Mouse (Mus musculus) forebrain, embryonic 11.5 days (tissue): ENCODE measurements around the gene Nlrp6. TPM values are rescaled to one million over a fixed set of nuclear protein-coding genes. Genes with fewer than 3 reads are reported as not detected.

ENCODE experiments used
- ATAC-seq: fragments of 200-750 bp; cut with Nextera tagmentation; replicated peaks from 2 replicates; pipeline ENCODE4 v1.8.0; 2017; ENCODE audit warnings: moderate TSS enrichment; ENCODE audit not compliant: low FRiP score
- DNase-seq: peaks from one replicate; pipeline ENCODE4 v3.0.0-alpha.2; 2017; ENCODE audit warnings: low spot score
- H3K27ac ChIP-seq: fragments of 300-500 bp; sonication (generic); 2 replicates; pipeline ENCODE4 v1.5.1; 2014; ENCODE audit warnings: low read depth, low read length
- H3K27me3 ChIP-seq: fragments of 300-500 bp; sonication (generic); 2 replicates; pipeline ENCODE4 v1.6.1; 2014; ENCODE audit warnings: mild to moderate bottlenecking, low read length, mixed read lengths; ENCODE audit not compliant: control insufficient read depth, insufficient read depth
- H3K36me3 ChIP-seq: fragments of 300-500 bp; sonication (generic); 2 replicates; pipeline ENCODE4 v1.6.1; 2014; ENCODE audit warnings: mild to moderate bottlenecking, low read length, moderate library complexity, mixed read lengths; ENCODE audit not compliant: control insufficient read depth, insufficient read depth
- H3K4me1 ChIP-seq: fragments of 300-500 bp; sonication (generic); replicated peaks from 2 replicates; pipeline ENCODE4 v1.6.1; 2014; ENCODE audit warnings: low read length, mixed read lengths; ENCODE audit not compliant: control insufficient read depth, insufficient read depth
- H3K4me2 ChIP-seq: fragments of 300-500 bp; sonication (generic); 2 replicates; pipeline ENCODE4 v1.6.1; 2014; ENCODE audit warnings: low read depth, mild to moderate bottlenecking, low read length, moderate library complexity, mixed read lengths; ENCODE audit not compliant: severe bottlenecking
- H3K4me3 ChIP-seq: fragments of 300-500 bp; sonication (generic); 2 replicates; pipeline ENCODE4 v1.5.1; 2014; ENCODE audit warnings: low read depth, low read length
- H3K9ac ChIP-seq: fragments of 300-500 bp; sonication (generic); 2 replicates; pipeline ENCODE4 v1.6.1; 2014; ENCODE audit warnings: low read length
- H3K9me3 ChIP-seq: fragments of 300-500 bp; sonication (generic); 2 replicates; pipeline ENCODE4 v1.6.1; 2016; ENCODE audit warnings: low read length, mixed read lengths; ENCODE audit not compliant: control insufficient read depth
- WGBS: fragments of 180-500 bp; shearing (Covaris S2); extraction: QIAGEN DNeasy Blood & Tissue Kit; methylation state at CpG from one replicate; pipeline ENCODE4 v1.1.7; 2014; 5-methylcytosine and 5-hydroxymethylcytosine counted together
- polyA plus RNA-seq: library from polyadenylated mRNA; unstranded; fragments of >200 nt; fragmentation: Nextera tagmentation; extraction: Ambion mirVana; gene quantifications from 2 replicates; pipeline ENCODE4 v1.2.1, GENCODE M21; 2014

Gene Nlrp6
- polyA plus RNA-seq, 1 experiment from 2014 or later, result 0.37 TPM

DNA sequence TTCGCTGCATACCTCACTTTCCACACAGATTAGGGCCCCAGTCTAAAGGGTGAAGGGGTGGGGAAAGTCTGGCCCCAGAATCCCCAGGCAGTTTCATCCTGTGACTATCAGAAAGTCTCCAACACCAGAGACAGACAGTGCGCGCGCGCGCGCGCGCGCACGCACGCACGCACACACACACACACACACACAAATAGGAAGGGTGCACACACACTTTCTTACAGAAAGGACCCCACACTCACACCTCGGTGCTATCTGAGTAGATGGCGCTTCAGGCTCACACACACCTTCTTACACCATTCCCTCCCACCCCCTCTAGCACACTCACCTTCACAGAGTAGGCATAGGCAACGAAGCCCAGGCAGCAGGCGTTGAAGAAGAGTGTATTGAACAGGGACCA lies 34.6 kb downstream of the Nlrp6 start:
- no peak for ATAC-seq
- Histone ChIP-seq H3K36me3 (no peaks in the 10 kb centered on the region), H3K27ac (0 out of 2 replicates have a peak overlapping the region, but pooled peaks have one; percentile 18), H3K4me1 (peaks cover 12% of the 10 kb centered on the region; the same call in 1 of the 2 replicates), H3K4me2 (peak overlapping the region; percentile 50), H3K4me3 (peak overlapping the region; percentile 28), H3K9ac (peak overlapping the region; percentile 47; the same call in 1 of the 2 replicates), H3K9me3 (no peaks in the 10 kb centered on the region), H3K27me3 (0 out of 2 replicates have a peak, but pooled peaks cover 2% of the 10 kb centered on the region)
- 10% methylated on average over 17 of the region's 17 CpGs for WGBS
- DNase-seq, result no peak

DNA sequence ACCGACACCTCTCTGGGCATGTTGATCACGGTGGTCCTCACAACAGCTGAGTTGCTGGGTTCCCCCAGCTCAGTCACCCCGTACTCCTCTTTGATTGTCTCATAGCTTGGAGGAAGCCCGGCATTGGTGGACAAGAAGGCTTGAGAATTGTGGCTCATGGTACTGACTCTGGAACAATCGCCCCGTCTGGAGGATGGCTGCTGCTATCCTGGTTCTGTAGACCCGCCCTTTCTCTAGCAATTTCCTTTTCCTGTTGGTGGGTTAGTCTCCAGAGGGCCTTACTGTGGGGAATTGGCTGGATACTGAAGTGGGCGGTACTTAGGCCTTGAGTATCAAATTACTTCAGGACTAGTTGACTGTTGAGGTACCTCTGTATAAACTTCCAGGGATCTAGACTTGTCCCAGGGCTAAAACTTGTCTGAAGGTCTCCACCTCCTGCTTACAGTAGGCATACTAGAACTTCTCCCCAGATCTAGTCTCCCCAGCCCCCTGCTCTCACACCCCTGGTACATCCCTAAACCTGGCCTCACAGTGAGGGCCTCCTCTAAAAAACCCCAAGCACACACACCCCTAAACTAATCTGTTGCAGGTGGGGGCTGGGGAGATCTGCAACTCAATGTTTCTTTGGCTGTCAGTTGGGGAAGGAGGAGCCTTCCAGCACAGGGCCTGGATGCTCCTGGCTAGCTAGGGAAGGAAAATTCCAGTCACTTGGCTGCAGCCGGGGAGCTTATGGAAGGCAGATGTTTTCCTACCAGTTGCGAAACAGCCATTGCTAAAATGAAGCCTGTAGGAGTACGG lies 35.3 kb downstream of the Nlrp6 start, which contains the start of the genes Gm45717 and Ifitm2:
Gene Gm45717, minus strand, starts transcription at position 180 of the 798 bp plus-strand sequence.
Gene Ifitm2, minus strand, starts transcription at position 230 of the 798 bp plus-strand sequence.
- Histone ChIP-seq H3K4me2 (peak within 1 kb of the TSS; percentile 50), H3K9ac (peak within 1 kb of the TSS; percentile 47; the same call in 1 of the 2 replicates), H3K27ac (0 out of 2 replicates have a peak within 1 kb of the TSS, but pooled peaks have one; percentile 18), H3K4me1 (0 out of 2 replicates have a peak, but pooled peaks cover 7% of the 10 kb centered on the region), H3K4me3 (peak within 1 kb of the TSS; percentile 28), H3K27me3 (0 out of 2 replicates have a peak, but pooled peaks cover 2% of the 10 kb centered on the region), H3K9me3 (no peaks in the 10 kb centered on the region), H3K36me3 (no peaks in the 10 kb centered on the region)
- WGBS, result 27% methylated on average over 11 of the region's 11 CpGs
- no peak for DNase-seq
- ATAC-seq, result peak; percentile 49

DNA sequence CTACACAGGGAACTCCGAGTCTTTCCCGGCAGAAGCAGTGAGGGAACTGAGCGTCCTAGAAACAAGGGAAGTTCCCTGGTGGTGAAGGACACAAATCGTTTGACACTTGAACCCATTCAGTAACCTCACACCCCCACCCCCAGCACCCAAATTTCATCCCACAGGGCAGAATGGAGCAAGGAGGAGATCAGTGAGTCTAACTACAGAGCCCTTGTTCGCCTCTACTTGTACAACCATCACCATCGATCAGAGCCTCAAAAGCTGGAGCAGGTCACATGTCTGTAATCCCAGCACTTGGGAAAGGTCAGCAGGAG lies 35.8 kb downstream of the Nlrp6 start:
- 58% methylated on average over 6 of the region's 6 CpGs for WGBS
- Histone ChIP-seq H3K27ac (no peak overlapping the region), H3K9me3 (no peaks in the 10 kb centered on the region), H3K36me3 (no peaks in the 10 kb centered on the region), H3K4me3 (no peak overlapping the region), H3K4me2 (no peak overlapping the region), H3K4me1 (0 out of 2 replicates have a peak, but pooled peaks cover 5% of the 10 kb centered on the region), H3K27me3 (0 out of 2 replicates have a peak, but pooled peaks cover 2% of the 10 kb centered on the region), H3K9ac (no peak overlapping the region)
- ATAC-seq (no peak), DNase-seq (no peak)

DNA sequence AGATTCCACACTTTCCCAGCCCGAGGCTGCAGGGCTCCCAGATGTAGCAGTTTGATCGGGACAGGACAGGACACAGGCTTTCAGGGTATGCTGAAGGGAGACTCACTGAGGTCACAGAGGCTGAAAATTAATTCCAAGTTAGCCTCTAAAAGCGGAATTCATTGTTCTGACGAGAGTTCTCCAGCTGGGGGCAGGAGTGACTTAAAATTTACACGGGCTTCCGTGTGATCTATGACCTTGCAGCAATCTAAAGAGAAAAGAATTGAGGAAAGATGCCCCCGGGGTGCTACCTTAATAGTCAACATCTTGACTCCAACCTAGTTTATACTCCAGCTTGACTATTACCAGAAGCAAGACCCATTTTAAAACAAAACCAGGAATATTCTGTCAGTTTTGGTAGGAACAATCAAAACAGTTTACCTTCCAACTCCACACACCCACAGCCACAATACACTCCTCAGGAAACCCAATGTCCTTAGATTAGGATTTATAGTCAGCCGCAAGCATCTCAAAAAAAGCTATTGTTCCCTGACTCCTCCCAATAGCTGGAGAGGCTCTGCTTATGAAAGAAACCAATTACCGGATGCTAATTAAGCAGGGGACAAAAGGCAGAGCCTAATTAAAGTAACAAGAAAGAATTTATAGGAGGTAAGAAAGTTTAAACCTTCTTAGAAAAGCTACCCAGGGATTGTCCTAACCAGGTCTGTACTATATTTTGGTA lies 38.6 kb downstream of the Nlrp6 start:
- no peak overlapping the region for H3K27ac ChIP-seq
- no peak overlapping the region for H3K4me3 ChIP-seq
- peak; percentile 38; the same call in 1 of the 2 replicates for ATAC-seq
- no peaks in the 10 kb centered on the region for H3K9me3 ChIP-seq
- no peak overlapping the region for H3K4me2 ChIP-seq
- no peak overlapping the region for H3K9ac ChIP-seq
- DNase-seq, result no peak
- 1% methylated on average over 9 of the region's 9 CpGs for WGBS
- 0 out of 2 replicates have a peak, but pooled peaks cover 5% of the 10 kb centered on the region for H3K4me1 ChIP-seq
- H3K36me3 ChIP-seq, result no peaks in the 10 kb centered on the region
- 0 out of 2 replicates have a peak, but pooled peaks cover 2% of the 10 kb centered on the region for H3K27me3 ChIP-seq

DNA sequence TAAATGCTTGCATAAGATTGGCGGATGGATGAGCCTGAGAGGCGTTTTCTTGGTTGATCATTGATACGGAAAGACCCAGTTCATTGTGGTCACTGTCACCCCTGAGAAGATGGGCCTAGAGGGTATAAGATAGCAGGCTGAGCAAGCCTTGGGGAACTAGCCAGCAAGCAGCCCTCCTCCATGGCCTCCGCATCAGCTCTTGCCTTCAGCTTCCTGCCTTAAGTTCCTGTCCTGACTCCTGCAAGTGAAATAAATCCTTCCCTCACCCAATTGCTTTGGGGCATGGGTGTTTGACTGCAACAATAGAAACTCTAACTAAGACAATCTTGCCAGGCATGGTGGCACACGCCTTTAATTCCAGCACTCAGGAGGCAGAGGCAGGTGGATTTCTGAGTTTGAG lies 39.3 kb downstream of the Nlrp6 start:
- no peak overlapping the region for H3K27ac ChIP-seq
- no peak overlapping the region for H3K4me2 ChIP-seq
- ATAC-seq (no peak), DNase-seq (no peak)
- no peak overlapping the region for H3K4me3 ChIP-seq
- H3K9ac ChIP-seq, result no peak overlapping the region
- H3K4me1 ChIP-seq, result 0 out of 2 replicates have a peak, but pooled peaks cover 5% of the 10 kb centered on the region
- H3K36me3 ChIP-seq, result no peaks in the 10 kb centered on the region
- H3K27me3 ChIP-seq, result 0 out of 2 replicates have a peak, but pooled peaks cover 2% of the 10 kb centered on the region
- no peaks in the 10 kb centered on the region for H3K9me3 ChIP-seq
- WGBS, result 36% methylated on average over 5 of the region's 5 CpGs

- H3K9me3 ChIP-seq, result no peaks in the 10 kb centered on the region
- no peak overlapping the region for H3K9ac ChIP-seq
- H3K4me2 ChIP-seq, result no peak overlapping the region
- H3K27me3 ChIP-seq, result 0 out of 2 replicates have a peak, but pooled peaks cover 2% of the 10 kb centered on the region
- no peak overlapping the region for H3K27ac ChIP-seq
- DNase-seq, result no peak
- no peaks in the 10 kb centered on the region for H3K36me3 ChIP-seq
- H3K4me1 ChIP-seq, result 0 out of 2 replicates have a peak, but pooled peaks cover 2% of the 10 kb centered on the region
- no peak overlapping the region for H3K4me3 ChIP-seq
- 52% methylated on average over 2 of the region's 2 CpGs for WGBS
- ATAC-seq, result no peak
Measured at GRCm38 (mm10) chr7:140961416-140961815, 40.7 kb downstream of the Nlrp6 start.

DNA sequence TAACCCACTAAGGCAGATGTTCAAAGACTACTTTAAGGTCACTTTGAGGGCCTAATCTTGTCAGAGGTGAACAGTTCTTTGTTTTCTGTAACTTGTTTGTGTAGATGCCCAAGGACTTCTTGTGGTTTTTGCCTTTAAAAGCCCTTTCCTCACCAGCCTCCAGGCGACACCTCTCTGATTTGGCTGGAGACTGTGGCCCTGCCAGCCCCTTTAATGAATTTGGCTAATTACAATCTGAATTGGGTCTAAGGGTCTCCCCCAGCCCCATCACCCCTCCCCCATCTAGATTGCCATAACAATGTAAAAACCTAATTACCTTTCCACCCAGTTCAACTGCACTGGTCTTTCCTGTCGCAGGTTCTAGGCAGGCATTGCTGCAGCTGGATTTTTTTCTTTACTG lies 42.0 kb downstream of the Nlrp6 start:
- Histone ChIP-seq H3K36me3 (no peaks in the 10 kb centered on the region), H3K4me3 (no peak overlapping the region), H3K9ac (no peak overlapping the region), H3K27me3 (no peaks in the 10 kb centered on the region), H3K4me1 (peaks cover 4% of the 10 kb centered on the region; the same call in 1 of the 2 replicates), H3K4me2 (no peak overlapping the region), H3K9me3 (no peaks in the 10 kb centered on the region), H3K27ac (no peak overlapping the region)
- 33% methylated on average over 2 of the region's 2 CpGs for WGBS
- DNase-seq (no peak), ATAC-seq (no peak)

- DNase-seq, result no peak
- no peak within 1 kb of the TSS for H3K4me2 ChIP-seq
- no peak for ATAC-seq
- H3K4me3 ChIP-seq, result no peak within 1 kb of the TSS
- 82% methylated on average over 4 of the region's 4 CpGs for WGBS
- H3K36me3 ChIP-seq, result no peaks in the 10 kb centered on the region
- H3K9ac ChIP-seq, result no peak within 1 kb of the TSS
- H3K27me3 ChIP-seq, result no peaks in the 10 kb centered on the region; the same call in 1 of the 2 replicates
- H3K4me1 ChIP-seq, result peaks cover 6% of the 10 kb centered on the region; the same call in 1 of the 2 replicates
- H3K9me3 ChIP-seq, result no peaks in the 10 kb centered on the region
- H3K27ac ChIP-seq, result no peak within 1 kb of the TSS
Measured at GRCm38 (mm10) chr7:140966921-140967320, 46.2 kb downstream of the Nlrp6 start, which contains the start of gene Ifitm1. Gene Ifitm1 (plus strand): TSS chr7:140967221.
